Mouse (Mus musculus) mouse embryonic stem cell (cell line): ENCODE measurements at regions not wholly inside any gene's neighbourhood (a gene's known extent, or its start where the extent isn't known, plus 50 kb on each side); places are given as distances from the start of the nearest gene placed in this dataset.

Experiments
- in situ Hi-C, 2 experiments: fragments of 300-500 bp; cut with MboI; formaldehyde crosslinking; loops; 1 replicate in 1 of 2; 3 replicates in 1 of 2; pipeline ENCODE4 v1.14.3; 2019 to 2020; ENCODE audit warnings: low sequenced_read_pairs in 2 of 2, low pct_unique_long_range_greater_than_20kb in 1 of 2, mixed read lengths in 1 of 2; ENCODE audit not compliant: unreplicated experiment in 1 of 2

- in situ Hi-C loops, result loop anchor here in 1 of 2 experiments (25.0 kb wide), 1 partner anchor 820 kb away; the partner anchor contains the start of gene Ptger4
These were observed 242.5 kb upstream of the Dab2 start for GRCm38 (mm10) chr15:6056887-6057626.

- in situ Hi-C loops, result loop anchor here in 1 of 2 experiments (25.0 kb wide), 1 partner anchor 822 kb away; the partner anchor contains the start of gene Ptger4
These were observed 240.2 kb upstream of the Dab2 start for GRCm38 (mm10) chr15:6059361-6059760.

GRCm38 (mm10) chr15:6059790-6060189, 239.8 kb upstream of the Dab2 start:
- in situ Hi-C loops, result loop anchor here in 1 of 2 experiments (25.0 kb wide), 1 partner anchor 822 kb away; the partner anchor contains the start of gene Ptger4

- in situ Hi-C loops, result loop anchor here in 1 of 2 experiments (25.0 kb wide), 1 partner anchor 823 kb away; the partner anchor contains the start of gene Ptger4
These were observed 238.9 kb upstream of the Dab2 start for GRCm38 (mm10) chr15:6060649-6061048.

GRCm38 (mm10) chr15:6065100-6065499, 234.5 kb upstream of the Dab2 start:
- in situ Hi-C loops, result loop anchor here in 1 of 2 experiments (25.0 kb wide), 1 partner anchor 828 kb away; the partner anchor contains the start of gene Ptger4

GRCm38 (mm10) chr15:6067380-6067779, 232.2 kb upstream of the Dab2 start:
- in situ Hi-C loops, result loop anchor here in 1 of 2 experiments (25.0 kb wide), 1 partner anchor 830 kb away; the partner anchor contains the start of gene Ptger4

- in situ Hi-C loops, result loop anchor here in 1 of 2 experiments (25.0 kb wide), 1 partner anchor 831 kb away; the partner anchor contains the start of gene Ptger4
These were observed 231.2 kb upstream of the Dab2 start for GRCm38 (mm10) chr15:6068371-6068770.

GRCm38 (mm10) chr15:6071873-6072272, 227.7 kb upstream of the Dab2 start:
- in situ Hi-C loops, result loop anchor here in 1 of 2 experiments (25.0 kb wide), 1 partner anchor 835 kb away; the partner anchor contains the start of gene Ptger4

GRCm38 (mm10) chr15:6072920-6073319, 226.7 kb upstream of the Dab2 start:
- in situ Hi-C loops, result loop anchor here in 1 of 2 experiments (25.0 kb wide), 1 partner anchor 836 kb away; the partner anchor contains the start of gene Ptger4

GRCm38 (mm10) chr15:6080714-6081635, 218.6 kb upstream of the Dab2 start:
- in situ Hi-C loops, result loop anchor here in 1 of 2 experiments (25.0 kb wide), 1 partner anchor 844 kb away; the partner anchor contains the start of gene Ptger4

- in situ Hi-C loops, result loop anchor here in 1 of 2 experiments (25.0 kb wide), 1 partner anchor 850 kb away; the partner anchor contains the start of gene Ptger4
These were observed 212.4 kb upstream of the Dab2 start for GRCm38 (mm10) chr15:6087208-6087607.

GRCm38 (mm10) chr15:6088498-6088897, 211.1 kb upstream of the Dab2 start:
- in situ Hi-C loops, result loop anchor here in 1 of 2 experiments (25.0 kb wide), 1 partner anchor 851 kb away; the partner anchor contains the start of gene Ptger4

- in situ Hi-C loops, result no loop called here
These were observed 169.9 kb upstream of the Dab2 start for GRCm38 (mm10) chr15:6129697-6130096.

- in situ Hi-C loops, result no loop called here
These were observed 167.4 kb upstream of the Dab2 start for GRCm38 (mm10) chr15:6132216-6132615.

GRCm38 (mm10) chr15:6145071-6145470, 154.5 kb upstream of the Dab2 start:
- in situ Hi-C loops, result no loop called here

GRCm38 (mm10) chr15:6154706-6155105, 144.9 kb upstream of the Dab2 start:
- in situ Hi-C loops, result no loop called here

GRCm38 (mm10) chr15:6180261-6180660, 119.3 kb upstream of the Dab2 start:
- in situ Hi-C loops, result no loop called here

- in situ Hi-C loops, result no loop called here
These were observed 116.0 kb upstream of the Dab2 start for GRCm38 (mm10) chr15:6183627-6184026.
